Mouse (Mus musculus) ES-E14 (cell line): ENCODE results near the gene Creb1. TPM values are rescaled to one million over a fixed set of nuclear protein-coding genes. Genes with fewer than 3 reads are reported as not detected.

Experiments
- DNase-seq: peaks from one replicate; pipeline ENCODE4 v3.0.0-alpha.2; 2013; ENCODE audit warnings: low read depth, low spot score
- H3K27ac ChIP-seq: 2 replicates; pipeline ENCODE4 v1.5.1; 2012; ENCODE audit warnings: low read depth, mild to moderate bottlenecking, low read length, moderate library complexity, mixed read lengths; ENCODE audit not compliant: poor library complexity, insufficient read depth, severe bottlenecking
- H3K36me3 ChIP-seq: 2 replicates; pipeline ENCODE4 v1.6.1; 2012; ENCODE audit warnings: mild to moderate bottlenecking, low read length, moderate library complexity, mixed read lengths; ENCODE audit not compliant: control insufficient read depth, poor library complexity, insufficient read depth, severe bottlenecking
- H3K4me1 ChIP-seq, 2 experiments: fragments of 150-350 bp in 1 of 2; sonication (generic) in 1 of 2; 2 replicates each; pipeline ENCODE4 v1.6.1; 2012; ENCODE audit warnings: low read length in 2 of 2, mild to moderate bottlenecking in 1 of 2, mixed read lengths in 1 of 2; ENCODE audit not compliant: control insufficient read depth in 2 of 2, insufficient read depth in 2 of 2, poor library complexity in 1 of 2
- H3K4me3 ChIP-seq, 2 experiments: fragments of 150-350 bp in 1 of 2; sonication (generic) in 1 of 2; 2 replicates each; pipeline ENCODE4 v1.5.1; 2012; ENCODE audit warnings: low read length in 2 of 2, low read depth in 1 of 2, mild to moderate bottlenecking in 1 of 2, mixed read lengths in 1 of 2; ENCODE audit not compliant: insufficient read depth in 1 of 2, poor library complexity in 1 of 2, severe bottlenecking in 1 of 2
- H3K9ac ChIP-seq: 2 replicates; pipeline ENCODE4 v1.6.1; 2012; ENCODE audit warnings: low read depth, mild to moderate bottlenecking, low read length, mixed read lengths; ENCODE audit not compliant: poor library complexity, insufficient read depth, severe bottlenecking
- H3K9me3 ChIP-seq: fragments of 150-350 bp; sonication (generic); 2 replicates; pipeline ENCODE4 v1.6.1; 2012; ENCODE audit warnings: low read depth, mild to moderate bottlenecking, low read length; ENCODE audit not compliant: control insufficient read depth, insufficient read depth
- CHD2 ChIP-seq: IDR thresholded peaks from 2 replicates; pipeline ENCODE4 v1.6.1; 2014; ENCODE audit warnings: mild to moderate bottlenecking, low read depth, low read length, inconsistent platforms
- HCFC1 ChIP-seq: IDR thresholded peaks from 2 replicates; pipeline ENCODE4 v1.6.1; 2012; ENCODE audit warnings: low read length, inconsistent platforms, borderline replicate concordance; ENCODE audit not compliant: insufficient read depth
- MAFK ChIP-seq: IDR thresholded peaks from 2 replicates; pipeline ENCODE4 v1.6.1; 2014; ENCODE audit warnings: mild to moderate bottlenecking, low read depth, low read length, inconsistent platforms; ENCODE audit not compliant: insufficient read depth
- ZC3H11A ChIP-seq: IDR thresholded peaks from 2 replicates; pipeline ENCODE4 v1.6.1; 2012; ENCODE audit warnings: low read depth, mild to moderate bottlenecking, inconsistent platforms, low read length, borderline replicate concordance
- ZNF384 ChIP-seq: IDR thresholded peaks from 2 replicates; pipeline ENCODE4 v1.6.1; 2012; ENCODE audit warnings: low read depth, low read length, inconsistent platforms
- in situ Hi-C, 2 experiments: fragments of 600-800 bp; cut with MboI; formaldehyde crosslinking; loops; one replicate each; pipeline ENCODE4 v1.15.1; 2025; ENCODE audit warnings: low sequenced_read_pairs in 2 of 2, inconsistent platforms in 1 of 2; ENCODE audit not compliant: unreplicated experiment in 2 of 2
- total RNA-seq: library from RNA; depleted of rRNA; stranded (reverse); fragments of 300-350 nt; gene quantifications from 2 replicates; pipeline ENCODE4 v1.2.3, GENCODE M21; 2012; rRNA removed

Creb1 gene
- total RNA-seq, result 23.4 and 35.1 TPM in 2 replicates

- Histone ChIP-seq H3K27ac (peak within 1 kb of the TSS; percentile 79), H3K4me1 (peaks cover 2% of the 10 kb centered on the region in 2 experiments; a peak in 1 of 4 replicates), H3K9me3 (no peaks in the 10 kb centered on the region), H3K36me3 (no peaks in the 10 kb centered on the region), H3K9ac (peak within 1 kb of the TSS; percentile 93), H3K4me3 (peak within 1 kb of the TSS; percentile 82 to 83)
- peak; percentile 83 for DNase-seq
- in situ Hi-C loops, result no loop called here
- TF ChIP-seq ZNF384 (no peak), HCFC1 (no peak), CHD2 (no peak), ZC3H11A (no peak), MAFK (no peak)
These were observed at the start of gene Creb1 for GRCm38 (mm10) chr1:64532589-64533470. TSS of gene Creb1 (plus strand) at chr1:64532645.

DNA sequence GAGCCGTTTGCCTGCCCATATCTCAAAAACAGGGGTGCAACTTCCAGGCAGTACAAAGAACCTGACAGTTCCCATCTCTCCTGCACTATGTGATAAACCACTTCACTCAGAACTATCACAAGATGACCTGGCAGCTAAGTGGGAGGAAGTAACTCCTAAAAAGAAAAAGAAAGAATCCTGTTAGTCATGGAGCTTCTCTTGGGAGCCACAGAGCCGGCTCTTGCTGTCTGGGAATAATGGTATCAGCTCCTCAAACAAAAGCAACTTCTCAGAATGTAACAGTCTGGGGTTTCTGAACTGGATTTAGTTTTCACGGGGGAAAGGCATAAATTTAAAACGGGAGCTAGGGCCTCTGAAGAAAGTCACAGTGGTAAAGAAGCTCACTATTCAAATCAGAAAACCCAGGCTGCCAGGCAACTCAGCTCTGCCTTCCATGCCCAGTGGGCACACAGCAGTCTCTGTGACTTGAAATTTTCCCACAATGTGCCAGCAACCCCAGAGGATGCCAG lies 43.9 kb upstream of the Creb1 start:
- no peaks in the 10 kb centered on the region for H3K36me3 ChIP-seq
- in situ Hi-C loops, result no loop called here
- TF ChIP-seq HCFC1, result no peak
- TF ChIP-seq ZC3H11A, result no peak
- TF ChIP-seq ZNF384, result no peak
- TF ChIP-seq CHD2, result no peak
- no peak for TF ChIP-seq MAFK

GRCm38 (mm10) chr1:64496803-64497202 lies 35.6 kb upstream of the Creb1 start:
- in situ Hi-C loops, result no loop called here
- TF ChIP-seq ZNF384, result no peak
- no peak for TF ChIP-seq ZC3H11A
- TF ChIP-seq HCFC1, result no peak
- TF ChIP-seq MAFK, result no peak
- no peak for TF ChIP-seq CHD2
- Histone ChIP-seq H3K36me3 (no peaks in the 10 kb centered on the region), H3K4me3 (no peak overlapping the region), H3K9me3 (no peaks in the 10 kb centered on the region), H3K9ac (no peak overlapping the region), H3K27ac (no peak overlapping the region), H3K4me1 (no peaks in the 10 kb centered on the region)
- DNase-seq, result no peak

More for the DNA sequence above, 43.9 kb upstream of the Creb1 start:
- Histone ChIP-seq H3K4me1 (no peaks in the 10 kb centered on the region), H3K27ac (no peak overlapping the region), H3K9ac (no peak overlapping the region), H3K4me3 (no peak overlapping the region), H3K9me3 (no peaks in the 10 kb centered on the region)
- DNase-seq, result no peak

DNA sequence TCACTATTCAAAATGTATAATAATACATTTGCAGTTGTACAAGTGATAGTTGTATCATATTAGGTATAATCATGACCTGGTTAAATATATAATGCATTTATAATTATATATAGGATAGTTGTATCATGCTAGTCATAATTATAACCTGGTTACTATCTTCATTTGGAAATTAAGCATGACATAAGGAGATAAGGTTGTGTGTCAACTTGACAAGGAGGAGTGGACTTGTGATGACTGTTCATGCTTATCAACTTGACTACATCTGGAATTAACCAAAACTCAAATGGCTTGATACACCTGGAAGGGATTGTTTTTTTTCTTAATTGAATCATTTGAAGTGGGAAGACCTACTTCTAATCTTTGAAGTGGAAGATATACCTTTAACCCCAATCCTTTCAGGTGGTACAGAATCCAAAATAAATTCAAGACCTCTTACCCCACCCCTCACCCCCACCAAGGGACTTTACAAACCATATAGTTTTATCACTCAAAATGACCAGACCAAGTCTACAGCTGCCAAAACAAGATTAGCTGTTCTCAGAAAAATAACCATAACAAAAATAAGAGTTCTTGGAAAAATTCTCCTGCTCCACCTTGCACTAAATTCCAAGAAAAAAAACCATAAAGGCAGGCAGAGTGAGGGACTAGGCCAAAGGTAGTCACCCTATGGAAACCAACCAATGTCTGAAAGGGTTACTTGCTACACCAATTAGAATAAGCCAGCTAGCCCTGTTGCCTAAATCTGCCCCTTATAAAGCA lies 30.9 kb upstream of the Creb1 start:
- in situ Hi-C loops, result no loop called here
- Histone ChIP-seq H3K27ac (no peak overlapping the region), H3K36me3 (no peaks in the 10 kb centered on the region), H3K9me3 (no peaks in the 10 kb centered on the region), H3K4me3 (no peak overlapping the region), H3K9ac (no peak overlapping the region), H3K4me1 (no peaks in the 10 kb centered on the region)
- no peak for TF ChIP-seq ZNF384
- no peak for TF ChIP-seq HCFC1
- TF ChIP-seq MAFK, result no peak
- no peak for TF ChIP-seq ZC3H11A
- no peak for TF ChIP-seq CHD2
- no peak for DNase-seq
